Mouse (Mus musculus) CH12.LX (cell line): ENCODE results near the gene Fchsd2.

Experiments used
- CTCF ChIP-seq, 2 experiments: IDR thresholded peaks in 1 of 2; conservative IDR thresholded peaks in 1 of 2; 2 replicates each; pipeline ENCODE4 v1.5.1; 2011 to 2012; ENCODE audit warnings: low read depth in 2 of 2, low read length in 2 of 2, improper control_type of control experiment in 1 of 2, inconsistent platforms in 1 of 2, mild to moderate bottlenecking in 1 of 2, moderate library complexity in 1 of 2
- E2F4 ChIP-seq: IDR thresholded peaks from 2 replicates; pipeline ENCODE4 v1.6.1; 2011; ENCODE audit warnings: low read depth, low read length, improper control_type of control experiment; ENCODE audit not compliant: insufficient replicate concordance
- ELF1 ChIP-seq: IDR thresholded peaks from 2 replicates; pipeline ENCODE4 v1.6.1; 2014; ENCODE audit warnings: low read depth, mild to moderate bottlenecking, inconsistent platforms, low read length, improper control_type of control experiment
- EP300 ChIP-seq: IDR thresholded peaks from 2 replicates; pipeline ENCODE4 v1.6.1; 2011; ENCODE audit warnings: low read length, improper control_type of control experiment
- MAX ChIP-seq: IDR thresholded peaks from 2 replicates; pipeline ENCODE4 v1.6.1; 2011; ENCODE audit warnings: low read length, improper control_type of control experiment
- MAZ ChIP-seq: IDR thresholded peaks from 2 replicates; pipeline ENCODE4 v1.6.1; 2012; ENCODE audit warnings: low read depth, mild to moderate bottlenecking, inconsistent platforms, low read length, improper control_type of control experiment, moderate library complexity
- MXI1 ChIP-seq: IDR thresholded peaks from 2 replicates; pipeline ENCODE4 v1.6.1; 2011; ENCODE audit warnings: mild to moderate bottlenecking, low read depth, low read length, improper control_type of control experiment
- PAX5 ChIP-seq: IDR thresholded peaks from 2 replicates; pipeline ENCODE4 v1.6.1; 2012; ENCODE audit warnings: low read length, inconsistent platforms, mixed read lengths
- POLR2A ChIP-seq: IDR thresholded peaks from 2 replicates; pipeline ENCODE4 v1.6.1; 2011; ENCODE audit warnings: low read depth, mild to moderate bottlenecking, improper control_type of control experiment, low read length
- TCF12 ChIP-seq: IDR thresholded peaks from 2 replicates; pipeline ENCODE4 v1.6.1; 2014; ENCODE audit warnings: low read depth, mild to moderate bottlenecking, inconsistent platforms, low read length, improper control_type of control experiment
- UBTF ChIP-seq: IDR thresholded peaks from 2 replicates; pipeline ENCODE4 v1.6.1; 2012; ENCODE audit warnings: low read depth, mild to moderate bottlenecking, inconsistent platforms, low read length, improper control_type of control experiment, moderate library complexity
- USF2 ChIP-seq: conservative IDR thresholded peaks from 2 replicates; pipeline ENCODE4 v1.6.1; 2011; ENCODE audit warnings: low read depth, low read length, improper control_type of control experiment
- ZC3H11A ChIP-seq: IDR thresholded peaks from 2 replicates; pipeline ENCODE4 v1.6.1; 2012; ENCODE audit warnings: low read depth, mild to moderate bottlenecking, inconsistent platforms, low read length, improper control_type of control experiment

DNA sequence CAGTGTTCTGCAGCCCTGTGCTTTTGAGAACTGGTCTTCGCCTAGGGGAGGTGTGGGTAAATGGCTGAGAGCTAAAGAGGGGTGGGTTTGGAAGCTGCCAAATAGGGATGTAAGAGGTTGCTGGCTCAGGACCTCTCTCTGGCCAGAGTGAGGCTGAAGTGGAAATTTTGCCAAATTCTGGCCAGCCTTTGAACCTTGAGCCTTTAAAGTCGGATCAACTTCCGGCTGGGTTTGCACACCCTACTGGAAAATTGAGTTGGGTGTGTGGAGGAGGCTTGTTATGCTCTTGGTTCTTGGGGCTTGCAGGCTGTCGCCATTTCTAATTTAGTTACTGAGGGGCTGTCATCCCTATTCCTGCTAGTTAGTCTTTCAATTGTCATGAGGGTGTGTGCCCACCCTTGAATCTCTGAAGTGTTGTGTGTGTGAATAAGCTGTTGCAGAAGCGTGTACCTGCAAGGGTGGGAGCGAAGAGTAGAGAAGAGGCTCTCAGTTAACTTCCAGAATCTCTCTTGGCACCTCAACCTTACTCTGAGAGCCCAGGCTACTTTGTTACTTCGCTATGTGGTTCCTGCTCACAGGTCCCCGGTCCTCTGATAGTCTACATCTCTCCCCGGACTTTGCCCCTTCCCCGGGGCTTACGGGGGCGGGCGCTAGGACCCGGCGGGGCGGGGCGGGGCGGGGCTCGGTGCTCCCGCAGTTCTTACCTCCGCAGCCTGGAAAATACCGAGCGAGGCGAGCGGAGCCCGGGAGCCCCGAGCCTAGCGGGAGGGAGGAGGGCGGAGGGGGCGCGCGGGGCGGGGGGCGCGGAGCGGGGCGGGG lies 227.9 kb downstream of the Fchsd2 start:
- no peak for TF ChIP-seq ELF1
- no peak for TF ChIP-seq MXI1
- no peak for TF ChIP-seq E2F4
- no peak for TF ChIP-seq CTCF (conservative IDR thresholded peaks at IDR 0.05 in 1 of 2, IDR thresholded peaks at IDR 0.05 in 1 of 2; ENCODE audit: low read depth in 2 of 2, low read length in 2 of 2)
- TF ChIP-seq PAX5 = no peak
- no peak for TF ChIP-seq POLR2A
- TF ChIP-seq MAX = no peak
- no peak for TF ChIP-seq UBTF
- TF ChIP-seq ZC3H11A = no peak
- no peak for TF ChIP-seq USF2
- no peak for TF ChIP-seq EP300
- TF ChIP-seq MAZ = no peak; the same call in none of the 2 replicates
- no peak for TF ChIP-seq TCF12
